Mouse (Mus musculus) embryonic stem cell, embryonic (primary cell): ENCODE data around the gene Rab11fip4.

Experiments used
- CTCF ChIA-PET, 4 experiments: fragments of 300-600 bp in 2 of 4; fragments of 350-600 bp in 2 of 4; sonication (Branson Sonifier 250); formaldehyde crosslinking; loops; one replicate each; lab custom pipeline; 2022; ENCODE audit warnings: inconsistent platforms in 2 of 4; lab: Charles Lee
- POLR2A ChIA-PET, 4 experiments: fragments of 300-600 bp in 2 of 4; fragments of 350-600 bp in 2 of 4; sonication (Branson Sonifier 250); formaldehyde crosslinking; loops; one replicate each; lab custom pipeline; 2022; ENCODE audit warnings: antibody characterized with exemption in 4 of 4, inconsistent platforms in 1 of 4; lab: Charles Lee

The Rab11fip4 gene

DNA sequence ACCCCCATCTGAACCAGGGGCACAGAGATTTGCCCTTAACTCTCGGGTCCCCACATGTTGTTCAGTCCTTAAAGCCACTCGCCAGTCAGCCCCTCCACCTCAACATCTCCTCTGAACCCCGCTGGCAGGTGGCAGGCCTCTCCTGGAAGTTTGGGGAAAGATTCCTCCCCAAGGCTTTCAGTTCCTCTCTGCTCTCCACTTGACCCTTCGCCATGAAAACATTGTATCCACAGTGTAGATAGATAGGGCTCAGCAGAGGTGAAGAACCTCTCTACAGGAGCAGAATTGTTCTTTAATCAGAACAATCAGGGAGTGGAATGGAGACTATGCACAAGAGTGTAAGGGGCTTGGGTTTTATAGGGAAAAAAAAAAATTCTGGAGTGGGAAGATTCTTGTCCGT is 66.0 kb downstream of the Rab11fip4 start:
- CTCF ChIA-PET, result interaction anchor here in 1 of 4 experiments (0.8 to 1.4 kb wide), 3 partner anchors 13 to 66 kb away, joined by 3 to 6 read pairs (median 4); partner anchors contain the start of gene Rab11fip4

DNA sequence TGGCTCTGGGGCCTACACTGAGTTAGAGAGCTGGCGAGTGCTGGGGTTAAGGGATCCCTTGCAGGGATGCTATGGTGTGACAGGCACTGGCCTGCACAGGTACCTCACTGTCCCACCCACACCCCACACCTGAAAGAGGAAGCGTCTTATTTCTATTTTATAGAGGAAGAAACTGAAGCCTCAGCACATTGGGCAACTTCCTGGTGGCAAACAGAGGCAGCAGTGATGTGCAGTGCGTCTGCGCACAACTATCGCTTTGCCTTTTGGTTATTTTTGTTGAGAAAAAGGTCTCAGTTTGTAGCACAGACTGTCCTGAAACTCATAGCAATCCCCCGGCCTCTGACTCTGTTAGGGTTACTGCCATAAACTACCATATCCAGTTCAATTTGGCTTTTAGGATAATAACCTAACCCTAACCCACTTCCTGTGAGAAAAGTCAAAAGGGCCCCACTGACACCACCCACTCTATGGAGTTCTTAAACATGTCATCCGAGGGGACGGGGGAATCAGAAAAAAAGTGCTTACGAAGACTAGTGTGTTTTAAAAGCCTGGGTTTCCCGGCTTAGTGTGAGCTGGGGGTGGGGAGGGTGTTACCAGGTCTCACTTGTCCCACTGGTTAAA is 67.3 kb downstream of the Rab11fip4 start:
- CTCF ChIA-PET, result interaction anchor here in 1 of 4 experiments (1.6 kb wide), 1 partner anchor 13 kb away, joined by 4 read pairs; no protein-coding TSS in a partner anchor
- POLR2A ChIA-PET, result interaction anchor here in 3 of 4 experiments (0.6 to 15.6 kb wide), 5 partner anchors 13 to 64 kb away, joined by 3 to 291 read pairs (median 3); no protein-coding TSS in a partner anchor

More for the DNA sequence above, 66.0 kb downstream of the Rab11fip4 start:
- POLR2A ChIA-PET, result interaction anchor here (0.8 to 15.6 kb wide), 15 partner anchors 9 to 318 kb away, joined by 3 to 291 read pairs (median 4); partner anchors contain the start of gene Utp6 (in 1 of the 4)

- ChIA-PET CTCF (interaction anchor here (0.6 to 2.5 kb wide), 24 partner anchors 9 to 977 kb away, joined by 3 to 18 read pairs (median 4); partner anchors contain the start of gene Utp6 (in 1 of the 4)), POLR2A (interaction anchor here (0.6 to 15.6 kb wide), 63 partner anchors 8 to 1197 kb away, joined by 3 to 291 read pairs (median 4); partner anchors contain the start of genes Crlf3 (in 1 of the 4), Ift20 (in 1 of the 4), Nf1 (in 1 of the 4) and Rab11fip4 (in 1 of the 4))
These were observed 69.6 kb downstream of the Rab11fip4 start for GRCm38 (mm10) chr11:79660361-79661205.

GRCm38 (mm10) chr11:79661877-79662545 is 71.0 kb downstream of the Rab11fip4 start:
- CTCF ChIA-PET, result interaction anchor here (0.6 to 2.3 kb wide), 9 partner anchors 10 to 73 kb away, joined by 3 to 9 read pairs (median 4); no protein-coding TSS in a partner anchor
- POLR2A ChIA-PET, result interaction anchor here (0.7 to 15.6 kb wide), 24 partner anchors 8 to 313 kb away, joined by 3 to 291 read pairs (median 6); partner anchors contain the start of genes Rab11fip4 (in 1 of the 4) and Utp6 (in 1 of the 4)

DNA sequence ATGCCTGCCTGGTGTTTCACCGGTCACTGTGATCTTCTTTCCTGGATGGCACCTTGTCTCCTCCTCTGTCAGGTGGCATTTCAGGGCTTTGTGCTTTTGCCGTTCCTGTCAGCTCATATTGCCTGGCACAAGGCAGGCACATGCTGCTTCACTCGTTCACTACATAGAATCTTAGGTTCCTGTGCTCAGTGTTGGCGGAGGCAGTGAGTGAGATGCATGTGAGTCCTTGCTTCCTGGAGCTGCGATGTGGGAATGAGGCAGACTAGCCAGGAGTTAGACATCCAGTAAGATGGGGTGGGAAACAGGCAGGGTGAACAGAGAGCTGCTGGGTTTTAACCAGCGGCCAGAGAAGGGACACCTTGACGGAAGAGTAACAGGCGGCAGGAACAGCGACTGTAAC is 72.1 kb downstream of the Rab11fip4 start:
- CTCF ChIA-PET, result interaction anchor here in 3 of 4 experiments (0.5 to 1.3 kb wide), 4 partner anchors 8 to 38 kb away, joined by 3 to 5 read pairs (median 4); no protein-coding TSS in a partner anchor
- POLR2A ChIA-PET, result interaction anchor here (0.5 to 15.6 kb wide), 13 partner anchors 7 to 270 kb away, joined by 3 to 291 read pairs (median 7); no protein-coding TSS in a partner anchor

DNA sequence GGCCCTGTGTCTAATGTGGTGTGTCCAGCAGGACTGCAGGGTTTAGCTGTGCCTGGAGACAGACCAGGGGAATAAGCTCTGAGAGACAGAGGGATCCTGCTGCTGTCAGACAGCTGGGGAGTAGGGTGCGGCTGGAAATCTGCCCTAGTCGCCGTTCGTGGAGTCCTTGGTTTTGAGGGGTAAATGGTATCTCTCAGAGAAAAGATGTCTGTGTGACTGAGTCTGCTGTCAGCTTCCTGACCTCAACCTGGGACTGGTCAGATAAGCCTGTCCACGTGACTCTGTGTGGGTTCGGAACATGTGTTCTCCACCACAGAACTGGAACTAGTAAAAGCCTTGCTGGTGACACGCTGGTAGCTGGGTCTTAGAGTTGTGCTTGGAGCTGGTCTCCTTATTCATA is 72.6 kb downstream of the Rab11fip4 start:
- CTCF ChIA-PET, result interaction anchor here in 2 of 4 experiments (0.8 to 1.3 kb wide), 3 partner anchors 8 to 23 kb away, joined by 3 to 5 read pairs (median 5); no protein-coding TSS in a partner anchor
- POLR2A ChIA-PET, result interaction anchor here in 3 of 4 experiments (0.5 to 15.6 kb wide), 13 partner anchors 7 to 270 kb away, joined by 3 to 291 read pairs (median 7); no protein-coding TSS in a partner anchor

DNA sequence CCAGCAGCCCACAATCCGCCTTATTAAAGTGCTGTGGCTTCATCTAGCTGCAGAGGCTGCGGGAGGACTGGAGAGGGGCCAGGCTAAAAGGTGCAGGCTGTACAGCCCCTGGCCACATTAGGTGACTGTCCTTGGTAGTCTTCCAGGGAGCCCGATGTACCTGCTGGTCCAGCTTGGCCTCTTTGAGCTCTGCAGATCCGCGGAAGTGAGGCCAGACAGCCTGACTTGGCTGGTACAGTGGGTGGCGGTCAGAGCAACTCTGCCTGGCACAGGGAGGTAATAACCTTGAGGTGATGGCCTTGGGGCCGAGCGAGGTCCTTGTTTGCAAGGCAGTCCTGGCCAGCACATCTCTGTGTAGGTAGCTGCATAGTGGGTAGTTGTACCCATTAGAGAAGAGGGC is 75.5 kb downstream of the Rab11fip4 start:
- ChIA-PET CTCF (interaction anchor here in 1 of 4 experiments (1.0 kb wide), 1 partner anchor 42 kb away, joined by 3 read pairs; no protein-coding TSS in a partner anchor), POLR2A (interaction anchor here in 3 of 4 experiments (0.6 to 1.7 kb wide), 8 partner anchors 9 to 645 kb away, joined by 3 to 6 read pairs (median 4); no protein-coding TSS in a partner anchor)

- POLR2A ChIA-PET, result interaction anchor here in 3 of 4 experiments (1.0 to 4.2 kb wide), 10 partner anchors 7 to 79 kb away, joined by 3 to 57 read pairs (median 4); no protein-coding TSS in a partner anchor
These were observed 78.2 kb downstream of the Rab11fip4 start for GRCm38 (mm10) chr11:79669210-79669609.

DNA sequence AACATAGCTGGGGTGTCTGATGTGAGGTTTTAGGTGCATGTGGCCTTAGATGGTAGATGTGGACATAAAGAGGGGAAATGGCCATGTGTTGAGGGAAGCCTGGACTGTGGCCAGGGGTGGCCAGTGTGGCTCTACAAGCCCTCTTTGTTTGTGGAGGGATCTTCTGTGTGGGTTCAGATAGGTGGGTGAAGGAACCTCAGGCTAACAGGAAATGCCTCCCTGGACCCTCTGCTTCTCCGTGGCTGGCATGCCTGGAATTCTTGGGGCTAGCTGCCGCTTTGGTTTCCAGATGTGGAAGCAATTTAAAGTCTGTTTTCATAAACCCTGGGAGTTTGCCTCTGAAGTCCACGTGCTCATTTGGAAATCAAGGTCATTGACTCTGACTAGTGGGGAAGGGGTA is 78.9 kb downstream of the Rab11fip4 start:
- ChIA-PET CTCF (interaction anchor here in 2 of 4 experiments (1.6 to 2.2 kb wide), 3 partner anchors 10 to 45 kb away, joined by 4 to 14 read pairs (median 8); no protein-coding TSS in a partner anchor), POLR2A (interaction anchor here in 3 of 4 experiments (1.0 to 4.2 kb wide), 7 partner anchors 8 to 24 kb away, joined by 3 to 57 read pairs (median 7); no protein-coding TSS in a partner anchor)

More at GRCm38 (mm10) chr11:79669210-79669609, 78.2 kb downstream of the Rab11fip4 start:
- CTCF ChIA-PET, result interaction anchor here in 3 of 4 experiments (0.7 to 1.8 kb wide), 3 partner anchors 9 to 115 kb away, joined by 3 to 8 read pairs (median 4); no protein-coding TSS in a partner anchor

DNA sequence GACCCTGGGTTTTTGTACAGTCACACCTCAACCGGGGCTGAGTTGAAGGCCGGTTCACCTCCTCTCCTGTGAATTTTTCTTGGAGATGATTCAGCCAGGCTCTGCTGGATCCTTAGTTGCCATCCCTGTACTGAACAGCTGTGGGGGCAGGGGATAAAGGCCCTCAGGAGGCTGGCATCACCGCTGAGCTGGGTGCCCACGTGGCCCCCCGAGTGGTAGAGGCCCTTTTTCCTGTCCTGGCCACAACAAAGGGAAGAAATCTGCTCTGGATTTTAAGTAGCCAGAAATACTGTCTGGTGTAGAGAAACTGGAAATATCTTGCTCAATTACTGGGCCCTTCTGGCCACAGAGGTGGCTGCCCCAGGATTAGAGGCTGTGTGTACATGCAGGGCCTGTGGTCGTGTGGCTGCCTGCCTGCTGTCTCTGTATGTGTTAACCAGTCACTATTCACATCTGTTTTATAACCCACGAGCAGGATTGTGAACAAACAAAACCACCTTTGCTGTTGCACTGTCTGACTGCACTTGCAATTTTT is 79.5 kb downstream of the Rab11fip4 start:
- ChIA-PET CTCF (interaction anchor here in 2 of 4 experiments (1.1 to 2.2 kb wide), 8 partner anchors 10 to 46 kb away, joined by 3 to 14 read pairs (median 6); no protein-coding TSS in a partner anchor), POLR2A (interaction anchor here in 2 of 4 experiments (1.3 to 4.2 kb wide), 8 partner anchors 9 to 34 kb away, joined by 3 to 57 read pairs (median 8); no protein-coding TSS in a partner anchor)

DNA sequence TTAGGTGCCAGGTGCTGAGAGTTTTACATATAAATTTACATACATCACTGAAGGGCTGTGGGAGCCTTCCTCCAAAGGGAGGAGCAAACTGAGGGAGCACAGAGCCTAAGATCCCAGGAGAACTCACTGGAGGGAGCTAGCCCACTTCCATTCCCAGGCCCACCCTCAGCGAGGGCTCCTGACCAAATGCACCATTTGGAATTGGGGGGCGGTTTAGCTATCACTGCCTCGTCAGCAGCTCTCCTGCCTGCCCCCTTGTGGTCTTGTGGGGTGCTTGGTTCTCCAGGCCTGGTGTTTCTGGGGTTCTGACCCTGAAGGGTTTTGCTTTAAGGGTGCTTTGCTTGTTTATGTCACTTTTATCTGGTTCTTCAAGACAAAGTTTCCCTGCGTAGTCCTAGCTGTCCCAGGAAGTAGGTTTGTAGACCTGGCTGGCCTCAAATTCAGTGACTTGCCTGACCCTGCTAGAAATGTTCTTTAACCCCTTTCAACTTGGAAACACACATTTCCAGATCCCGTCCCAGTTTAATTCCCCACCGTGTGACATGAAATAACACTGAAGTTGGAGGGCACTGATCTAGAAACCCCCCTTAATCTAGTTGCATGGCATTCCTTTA is 80.8 kb downstream of the Rab11fip4 start:
- ChIA-PET CTCF (interaction anchor here (0.6 to 2.2 kb wide), 37 partner anchors 8 to 248 kb away, joined by 3 to 14 read pairs (median 4); no protein-coding TSS in a partner anchor), POLR2A (interaction anchor here (0.5 to 4.2 kb wide), 20 partner anchors 9 to 42 kb away, joined by 3 to 57 read pairs (median 4); no protein-coding TSS in a partner anchor)

DNA sequence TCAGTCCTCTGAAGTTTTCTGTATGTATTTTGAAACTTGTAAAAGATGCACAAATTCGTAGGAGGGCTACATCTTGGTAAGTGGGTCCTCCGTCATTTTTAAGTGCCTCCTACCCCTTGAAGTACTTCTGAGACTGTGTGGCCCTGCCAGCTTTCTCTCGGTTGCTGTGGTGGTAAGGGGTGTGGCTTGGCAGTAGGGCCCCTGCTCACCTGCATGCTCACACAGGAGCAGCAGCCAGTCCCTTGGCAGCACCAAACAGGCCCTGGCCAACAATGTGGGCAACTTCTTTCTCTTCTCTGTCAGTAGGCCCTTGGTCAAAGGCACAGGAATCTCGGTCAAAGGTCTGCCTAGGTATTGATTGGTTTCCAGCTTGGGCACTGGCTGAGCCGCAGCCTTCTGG is 82.1 kb downstream of the Rab11fip4 start:
- CTCF ChIA-PET, result interaction anchor here in 2 of 4 experiments (1.1 to 1.3 kb wide), 2 partner anchors 14 to 44 kb away, joined by 3 read pairs; no protein-coding TSS in a partner anchor
- POLR2A ChIA-PET, result interaction anchor here in 2 of 4 experiments (0.7 to 5.1 kb wide), 4 partner anchors 9 to 30 kb away, joined by 3 to 19 read pairs (median 3); no protein-coding TSS in a partner anchor

DNA sequence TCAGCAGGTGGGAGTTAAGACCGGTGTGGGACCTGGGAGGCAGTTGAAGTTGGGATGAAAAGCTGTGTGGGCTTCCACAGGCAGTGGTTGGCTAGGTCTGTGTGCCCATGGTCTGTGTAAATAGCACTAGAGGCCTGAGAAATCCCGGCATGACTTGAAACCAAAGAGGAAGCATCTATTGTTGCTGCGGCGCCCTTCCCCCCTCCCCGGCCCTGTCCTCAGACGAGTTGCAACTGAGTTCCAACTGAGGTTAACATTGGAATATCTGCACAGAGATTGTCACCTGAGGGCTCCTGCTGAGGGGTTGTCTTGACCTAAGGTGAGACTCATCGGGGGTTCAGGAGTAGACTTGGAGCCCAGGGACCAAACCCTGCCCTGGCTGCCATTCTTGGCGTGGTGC is 82.7 kb downstream of the Rab11fip4 start:
- POLR2A ChIA-PET, result interaction anchor here in 3 of 4 experiments (0.6 to 5.1 kb wide), 7 partner anchors 12 to 30 kb away, joined by 3 to 19 read pairs (median 4); no protein-coding TSS in a partner anchor
- CTCF ChIA-PET, result interaction anchor here in 2 of 4 experiments (0.7 to 1.3 kb wide), 4 partner anchors 13 to 49 kb away, joined by 3 read pairs; no protein-coding TSS in a partner anchor

- ChIA-PET CTCF (interaction anchor here in 2 of 4 experiments (0.7 to 1.3 kb wide), 4 partner anchors 13 to 49 kb away, joined by 3 read pairs; no protein-coding TSS in a partner anchor), POLR2A (interaction anchor here in 3 of 4 experiments (0.5 to 5.1 kb wide), 7 partner anchors 14 to 133 kb away, joined by 3 to 19 read pairs (median 4); no protein-coding TSS in a partner anchor)
These were observed 83.2 kb downstream of the Rab11fip4 start for GRCm38 (mm10) chr11:79674231-79674630.

DNA sequence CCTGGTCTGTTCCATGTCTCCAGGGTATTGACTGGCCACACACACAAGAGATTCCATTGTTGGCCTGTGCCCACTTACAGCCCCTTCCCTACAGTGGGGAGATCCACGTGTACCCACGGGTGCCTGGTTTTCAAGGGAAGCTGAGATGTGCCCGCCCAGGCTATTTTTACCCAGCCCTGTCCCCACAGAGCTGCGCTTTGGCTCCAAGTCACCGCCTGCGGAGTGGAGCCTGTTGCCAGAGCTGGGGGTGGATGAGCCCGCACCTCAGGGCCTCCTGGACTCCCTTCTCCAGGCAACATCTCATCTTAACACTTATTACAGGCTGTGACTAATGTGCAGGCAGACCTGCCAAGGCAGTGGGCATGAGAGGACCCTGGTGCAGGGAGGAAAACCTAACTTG is 83.6 kb downstream of the Rab11fip4 start:
- ChIA-PET CTCF (interaction anchor here in 2 of 4 experiments (1.0 to 3.1 kb wide), 5 partner anchors 12 to 50 kb away, joined by 3 to 12 read pairs (median 3); no protein-coding TSS in a partner anchor), POLR2A (interaction anchor here in 3 of 4 experiments (0.5 to 5.1 kb wide), 10 partner anchors 8 to 133 kb away, joined by 3 to 19 read pairs (median 4); no protein-coding TSS in a partner anchor)
